Mouse (Mus musculus): Measurements from ENCODE around the gene Chrna1.
"Not testable (repeated sequence)": the region's sequence is repeated elsewhere in the genome, so short reads cannot be mapped to it uniquely, and the experiment has no call there.

Chrna1 gene

DNA sequence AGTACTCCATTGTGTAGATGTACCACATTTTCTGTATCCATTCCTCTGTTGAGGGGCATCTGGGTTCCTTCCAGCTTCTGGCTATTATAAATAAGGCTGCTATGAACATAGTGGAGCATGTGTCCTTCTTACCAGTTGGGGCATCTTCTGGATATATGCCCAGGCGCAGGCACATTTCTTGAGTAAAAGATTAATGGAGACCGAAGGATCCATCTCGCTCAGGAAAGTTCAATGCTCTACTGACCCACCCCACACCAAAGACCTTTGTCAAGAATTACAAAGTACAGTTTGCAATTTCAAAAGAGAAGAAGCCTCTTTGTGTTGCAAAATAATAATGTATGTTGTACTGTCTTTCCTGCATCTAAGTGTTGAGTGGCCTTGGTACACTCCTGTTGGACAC, 23.1 kb downstream of the Chrna1 start:
- not testable (repeated sequence) for DNase-seq (ENCODE audit: low spot score)

DNA sequence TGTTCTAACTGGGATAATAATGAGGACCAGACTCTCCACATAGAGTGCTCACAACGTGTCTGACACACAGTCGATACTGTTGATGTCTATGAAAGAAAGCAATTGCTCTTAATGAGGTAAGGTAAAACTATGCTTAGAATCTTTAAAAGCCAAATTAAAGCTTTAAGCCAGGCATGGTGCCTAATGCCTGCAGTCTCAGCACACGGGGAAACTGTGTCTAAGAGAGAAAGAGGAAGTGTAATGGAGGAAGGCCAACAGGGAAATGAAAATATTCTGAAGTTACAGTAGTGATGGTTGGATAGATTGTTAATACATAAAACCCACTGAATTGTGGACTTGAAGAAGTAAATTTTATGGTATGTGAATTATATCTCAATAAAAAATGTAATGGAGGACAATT, 25.7 kb downstream of the Chrna1 start:
- DNase-seq (ENCODE audit: low spot score), result no peak

- DNase-seq (ENCODE audit: low spot score), result no peak
These were observed 27.2 kb downstream of the Chrna1 start for GRCm38 (mm10) chr2:73552926-73553325.

DNA sequence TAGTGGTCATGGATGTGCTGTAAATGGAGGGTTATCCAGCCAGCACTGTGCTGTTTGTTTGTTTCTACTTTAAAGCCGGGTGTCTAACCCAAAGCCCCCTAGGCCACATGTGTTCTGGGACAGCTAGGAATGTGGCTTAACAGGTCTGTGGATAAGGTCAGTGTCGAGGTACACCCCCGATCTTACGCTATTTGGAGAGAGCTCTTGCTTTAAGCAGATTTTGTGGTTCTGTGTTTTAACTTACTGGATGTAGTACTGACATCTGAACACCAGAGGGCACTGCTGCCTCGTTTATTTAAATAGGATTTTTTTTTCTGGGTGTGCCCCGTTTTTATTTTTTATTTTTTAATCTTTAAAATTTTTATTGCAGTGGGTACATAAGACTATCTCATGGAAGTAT, 29.4 kb downstream of the Chrna1 start:
- DNase-seq (ENCODE audit: low spot score), result no peak

DNA sequence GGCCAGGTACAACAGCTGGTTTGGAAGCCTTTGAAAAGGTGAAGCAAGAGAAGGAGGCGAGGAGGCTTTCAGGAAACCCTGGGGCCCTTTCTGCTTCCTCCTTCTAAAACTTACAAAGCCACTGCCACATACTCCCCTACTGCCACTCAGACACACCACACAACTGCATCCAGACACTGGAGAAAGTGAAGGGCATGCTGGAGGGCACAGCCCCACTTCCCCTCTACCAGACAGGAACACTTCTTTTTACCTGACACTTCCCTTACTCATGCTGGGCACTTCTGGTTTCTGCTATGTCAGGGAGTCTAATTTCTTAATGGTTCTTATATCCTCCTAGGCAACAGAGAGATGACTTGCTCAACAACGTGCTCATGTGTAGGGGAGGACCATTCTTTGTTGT, 31.6 kb downstream of the Chrna1 start:
- no peak for DNase-seq (ENCODE audit: low spot score)

GRCm38 (mm10) chr2:73547256-73547655, 32.9 kb downstream of the Chrna1 start:
- DNase-seq (ENCODE audit: low spot score), result no peak

DNA sequence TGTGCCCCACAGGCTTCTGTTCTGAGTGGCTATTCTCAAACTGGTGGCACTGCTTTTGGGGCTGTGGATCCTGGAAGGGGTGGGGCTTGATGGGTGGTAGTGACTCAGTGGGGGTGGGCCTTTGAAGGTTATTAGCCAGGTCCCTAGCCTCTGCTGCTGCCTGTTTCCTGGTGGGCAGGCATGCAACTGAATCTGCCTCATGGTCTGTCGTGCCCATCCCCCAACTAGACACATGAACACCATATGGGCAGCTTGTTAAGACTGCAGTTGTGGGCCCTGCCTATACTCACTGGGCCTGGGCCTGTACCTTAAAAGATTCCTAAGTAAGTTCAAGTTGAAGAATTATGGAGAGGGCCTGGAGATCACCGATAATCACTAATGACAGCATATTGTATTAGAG, 34.6 kb downstream of the Chrna1 start:
- DNase-seq (ENCODE audit: low spot score), result no peak

- DNase-seq (ENCODE audit: low spot score), result no peak
These were observed 39.5 kb downstream of the Chrna1 start for GRCm38 (mm10) chr2:73540450-73541162.

DNA sequence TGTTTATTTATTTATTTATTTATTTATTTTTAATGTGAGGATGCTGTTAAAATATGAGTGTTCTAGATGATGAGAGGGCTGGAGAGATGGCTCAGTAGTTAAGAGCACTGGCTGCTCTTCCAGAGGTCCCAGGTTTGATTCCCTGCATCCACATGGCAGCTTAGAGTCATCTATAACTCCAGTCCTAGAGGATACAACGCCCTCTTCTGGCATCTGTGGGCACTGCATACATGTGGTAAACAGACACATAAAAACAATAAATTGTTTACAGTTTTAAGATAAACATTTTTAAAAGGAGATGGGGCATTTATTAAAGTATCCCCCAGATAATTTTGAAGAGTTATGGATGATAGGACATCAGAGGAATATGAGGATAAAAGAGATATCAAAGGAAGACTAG, 40.4 kb downstream of the Chrna1 start:
- DNase-seq (ENCODE audit: low spot score), result no peak

GRCm38 (mm10) chr2:73539141-73539540, 41.0 kb downstream of the Chrna1 start:
- no peak for DNase-seq (ENCODE audit: low spot score)

GRCm38 (mm10) chr2:73538590-73538989, 41.5 kb downstream of the Chrna1 start:
- DNase-seq (ENCODE audit: low spot score), result no peak

DNA sequence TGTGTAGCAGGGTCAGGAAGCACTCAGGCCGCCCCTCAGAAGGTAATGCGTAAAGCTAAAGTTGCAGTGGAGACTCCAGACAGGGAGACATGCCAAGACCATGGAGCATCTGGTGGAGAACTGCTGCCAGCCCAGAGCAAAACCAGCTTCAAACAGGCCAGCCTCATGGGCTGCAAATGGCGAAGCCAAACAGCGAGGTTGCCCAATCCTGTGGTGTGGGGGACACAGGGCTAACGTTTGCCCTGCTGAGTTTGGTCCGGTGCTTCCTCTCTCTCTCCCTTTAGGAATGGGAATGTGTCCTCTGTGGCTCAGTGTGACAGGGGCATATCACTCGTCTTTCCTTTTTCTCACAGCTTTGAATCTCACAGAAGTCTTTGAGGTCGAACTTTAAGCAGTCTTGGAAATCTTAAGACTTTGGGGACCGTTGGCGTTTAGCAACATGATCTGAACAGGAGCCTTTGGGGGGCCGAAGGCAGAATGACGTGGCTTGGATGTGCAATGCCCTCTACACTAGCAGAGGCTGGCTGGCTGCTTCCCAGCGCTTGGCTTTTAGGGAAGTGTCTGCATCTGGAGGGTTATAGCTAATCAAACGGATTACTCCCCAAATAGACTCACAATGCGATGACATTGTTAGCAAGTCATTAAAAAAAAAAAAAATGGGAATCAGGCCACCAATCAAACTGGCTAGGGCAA, 43.9 kb downstream of the Chrna1 start:
- no peak for DNase-seq (ENCODE audit: low spot score)

DNA sequence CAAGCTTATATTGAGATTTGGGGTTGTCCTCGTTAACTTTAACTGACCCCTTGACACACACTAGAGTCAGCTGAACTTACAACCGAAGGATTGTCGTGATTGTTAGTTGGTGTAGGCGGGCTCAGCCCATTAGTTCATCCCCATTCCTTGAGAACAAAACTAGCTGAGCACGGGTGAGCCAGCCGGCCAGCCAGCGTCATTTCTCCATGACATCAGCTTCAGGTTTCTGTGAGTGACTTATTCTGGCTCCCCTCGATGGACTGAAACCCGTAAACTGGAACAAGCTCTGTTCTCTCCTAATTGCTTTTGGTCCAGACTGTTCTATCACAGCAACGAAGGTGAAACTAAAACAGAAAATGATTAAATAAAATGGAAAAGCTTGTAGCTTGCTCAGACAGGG, 45.4 kb downstream of the Chrna1 start:
- DNase-seq (ENCODE audit: low spot score), result no peak

DNA sequence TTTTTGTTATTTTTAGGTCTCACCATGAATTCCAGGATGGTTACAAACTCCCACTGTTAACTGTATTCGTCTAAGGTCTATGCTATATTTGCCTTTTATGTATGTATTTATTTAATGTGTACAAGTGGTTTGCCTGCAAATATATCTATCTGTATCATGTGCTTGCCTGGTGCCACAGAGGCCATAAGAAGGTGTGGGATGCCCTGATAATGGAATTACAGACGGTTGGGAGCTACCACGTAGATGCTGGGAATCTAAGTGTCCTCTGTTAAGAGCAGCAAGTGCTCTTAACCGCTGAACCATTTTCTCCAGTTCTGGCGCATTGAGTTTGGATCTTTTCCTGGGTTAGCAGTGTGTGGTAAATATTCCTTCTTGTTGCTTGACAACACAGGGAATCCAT, 49.7 kb downstream of the Chrna1 start:
- DNase-seq (ENCODE audit: low spot score), result no peak

- DNase-seq (ENCODE audit: low spot score), result peak; percentile 63
These were observed 50.5 kb downstream of the Chrna1 start, which contains the start of gene Wipf1 for GRCm38 (mm10) chr2:73529356-73530330. TSS of gene Wipf1 (minus strand) at chr2:73529734.

- no peak for DNase-seq (ENCODE audit: low spot score)
These were observed 51.4 kb downstream of the Chrna1 start for GRCm38 (mm10) chr2:73528516-73529355.

DNA sequence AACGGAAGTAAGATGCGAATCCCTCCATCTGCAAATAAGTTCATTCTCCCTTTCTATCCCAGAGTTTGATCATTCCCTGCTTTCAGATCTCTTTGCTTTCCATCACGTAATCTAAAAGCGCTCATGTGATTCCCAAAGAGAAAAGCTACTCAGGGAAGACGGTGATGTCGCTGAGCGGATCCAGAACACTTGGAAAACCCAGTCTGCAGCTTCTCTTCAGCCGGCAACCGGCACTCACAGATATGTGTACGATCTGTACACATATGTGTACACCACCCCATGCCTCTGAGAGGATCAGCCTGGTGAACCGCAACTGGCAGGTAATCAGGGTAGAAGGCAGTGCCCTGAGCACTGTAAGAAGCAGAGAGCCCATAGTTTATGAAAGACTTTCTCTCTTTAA, 52.2 kb downstream of the Chrna1 start:
- DNase-seq (ENCODE audit: low spot score), result no peak

GRCm38 (mm10) chr2:73526691-73527090, 53.4 kb downstream of the Chrna1 start:
- no peak for DNase-seq (ENCODE audit: low spot score)

DNA sequence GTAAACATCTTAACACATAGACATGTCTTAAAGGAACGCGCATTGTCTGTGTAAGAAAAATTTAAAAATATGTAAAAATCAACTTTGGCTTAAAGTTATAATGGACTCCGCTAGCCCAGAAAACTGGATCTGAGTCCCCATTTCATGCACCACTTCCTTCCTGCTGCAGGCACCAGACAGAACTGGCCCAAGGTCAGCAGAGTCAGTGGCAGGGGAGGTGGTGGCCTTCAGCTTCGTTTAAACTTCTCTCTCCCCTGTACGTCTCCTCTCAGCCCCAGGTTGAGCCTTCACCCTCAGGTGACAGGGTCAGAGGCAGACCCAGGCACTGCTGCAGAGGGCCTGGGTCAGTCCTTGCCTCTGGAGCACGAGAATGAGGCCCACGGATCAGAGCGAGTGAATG, 57.2 kb downstream of the Chrna1 start:
- no peak for DNase-seq (ENCODE audit: low spot score)

GRCm38 (mm10) chr2:73522336-73522735, 57.8 kb downstream of the Chrna1 start:
- no peak for DNase-seq (ENCODE audit: low spot score)

DNA sequence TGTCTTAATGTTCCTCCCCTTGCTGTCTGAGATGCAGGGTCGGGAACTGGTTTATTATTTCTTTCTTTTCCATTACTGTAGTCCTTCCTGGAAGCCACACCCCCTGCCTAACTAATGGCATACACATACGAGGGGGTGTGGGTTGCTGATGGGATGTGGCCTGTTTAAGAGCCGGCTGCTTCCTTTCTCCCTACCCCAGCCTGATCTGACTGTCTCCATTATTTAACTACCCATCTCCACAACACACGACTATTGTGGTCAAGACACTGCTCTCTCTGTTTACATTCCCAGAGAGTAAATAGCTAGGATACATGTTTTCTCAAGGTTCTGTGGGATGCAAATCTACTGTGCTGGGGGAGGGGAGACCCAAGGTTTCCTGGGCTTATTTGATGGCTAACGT, 58.4 kb downstream of the Chrna1 start:
- DNase-seq (ENCODE audit: low spot score), result no peak

DNA sequence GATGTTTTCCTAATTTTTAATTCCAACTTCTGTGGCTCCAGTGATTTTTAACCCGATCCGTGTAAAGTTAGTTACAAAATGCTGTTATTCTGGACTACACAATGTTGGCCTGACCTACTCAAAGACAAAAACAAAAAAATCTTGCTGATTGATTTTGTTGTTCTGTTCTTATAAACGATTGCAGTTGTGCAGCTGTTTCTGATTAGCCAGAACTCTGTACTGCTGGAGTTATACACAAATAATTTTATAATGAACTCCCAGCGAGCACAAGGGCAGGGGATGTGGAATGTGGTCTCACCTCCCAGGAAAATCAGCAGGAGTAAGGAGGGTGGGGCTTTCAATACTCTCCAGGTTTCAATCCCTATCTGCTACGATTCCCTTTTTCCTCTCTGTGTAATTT, 61.2 kb downstream of the Chrna1 start:
- no peak for DNase-seq (ENCODE audit: low spot score)

Data from ovary, adult 18-20 months (tissue).